Mouse (Mus musculus) midbrain, embryonic 15.5 days (tissue): Measurements from ENCODE around the gene Cchcr1. TPM values are rescaled to one million over a fixed set of nuclear protein-coding genes. Genes with fewer than 3 reads are reported as not detected.
"Not testable (repeated sequence)": the region's sequence is repeated elsewhere in the genome, so short reads cannot be mapped to it uniquely, and the experiment has no call there.

Source experiments
- ATAC-seq: fragments of 200-750 bp; cut with Nextera tagmentation; replicated peaks from 2 replicates; pipeline ENCODE4 v1.8.0; 2017; ENCODE audit warnings: moderate TSS enrichment
- H3K27ac ChIP-seq: fragments of 300-500 bp; sonication (generic); 2 replicates; pipeline ENCODE4 v1.5.1; 2015; ENCODE audit warnings: mild to moderate bottlenecking, inconsistent platforms
- H3K27me3 ChIP-seq: fragments of 300-500 bp; sonication (generic); replicated peaks from 2 replicates; pipeline ENCODE4 v1.6.1; 2015; ENCODE audit warnings: inconsistent platforms
- H3K36me3 ChIP-seq: fragments of 300-500 bp; sonication (generic); replicated peaks from 2 replicates; pipeline ENCODE4 v1.6.1; 2015; ENCODE audit warnings: inconsistent platforms
- H3K4me1 ChIP-seq: fragments of 300-500 bp; sonication (generic); 2 replicates; pipeline ENCODE4 v1.6.1; 2015; ENCODE audit warnings: inconsistent platforms
- H3K4me2 ChIP-seq: fragments of 300-500 bp; sonication (generic); 2 replicates; pipeline ENCODE4 v1.6.1; 2015; ENCODE audit warnings: inconsistent platforms, mild to moderate bottlenecking, moderate library complexity
- H3K4me3 ChIP-seq: fragments of 300-500 bp; sonication (generic); 2 replicates; pipeline ENCODE4 v1.5.1; 2015; ENCODE audit warnings: mild to moderate bottlenecking, inconsistent platforms
- H3K9ac ChIP-seq: fragments of 300-500 bp; sonication (generic); 2 replicates; pipeline ENCODE4 v1.6.1; 2015; ENCODE audit warnings: mild to moderate bottlenecking, inconsistent platforms
- H3K9me3 ChIP-seq: fragments of 300-500 bp; sonication (generic); 2 replicates; pipeline ENCODE4 v1.6.1; 2016; ENCODE audit warnings: inconsistent platforms
- WGBS: fragments of 180-500 bp; shearing (Covaris S2); methylation state at CpG from one replicate; pipeline ENCODE4 v1.1.7; 2015; ENCODE audit warnings: mixed read lengths; 5-methylcytosine and 5-hydroxymethylcytosine counted together
- polyA plus RNA-seq: library from polyadenylated mRNA; unstranded; fragments of >200 nt; fragmentation: Nextera tagmentation; extraction: Ambion mirVana; gene quantifications from 2 replicates; pipeline ENCODE4 v1.2.1, GENCODE M21; 2015

Gene Cchcr1
- polyA plus RNA-seq: 3.5 and 3.7 TPM in 2 replicates

GRCm38 (mm10) chr17:35516652-35517500, at the start of gene Cchcr1, which contains the start of gene Tcf19:
Cchcr1 (plus strand) TSS chr17:35517100.
Tcf19 (minus strand) TSS chr17:35516824.
- ATAC-seq: peak; percentile 95
- H3K4me1 ChIP-seq: peaks cover 16% of the 10 kb centered on the region
- no peak within 1 kb of the TSS for H3K27ac ChIP-seq
- H3K4me2 ChIP-seq: peak within 1 kb of the TSS; percentile 89
- under 1% methylated on average over 67 of the region's 67 CpGs for WGBS
- H3K9me3 ChIP-seq: no peaks in the 10 kb centered on the region
- 0 out of 2 replicates have a peak, but pooled peaks cover 2% of the 10 kb centered on the region for H3K27me3 ChIP-seq
- H3K4me3 ChIP-seq: peak within 1 kb of the TSS; percentile 62
- peak within 1 kb of the TSS; percentile 27; the same call in 1 of the 2 replicates for H3K9ac ChIP-seq
- H3K36me3 ChIP-seq: no peaks in the 10 kb centered on the region

DNA sequence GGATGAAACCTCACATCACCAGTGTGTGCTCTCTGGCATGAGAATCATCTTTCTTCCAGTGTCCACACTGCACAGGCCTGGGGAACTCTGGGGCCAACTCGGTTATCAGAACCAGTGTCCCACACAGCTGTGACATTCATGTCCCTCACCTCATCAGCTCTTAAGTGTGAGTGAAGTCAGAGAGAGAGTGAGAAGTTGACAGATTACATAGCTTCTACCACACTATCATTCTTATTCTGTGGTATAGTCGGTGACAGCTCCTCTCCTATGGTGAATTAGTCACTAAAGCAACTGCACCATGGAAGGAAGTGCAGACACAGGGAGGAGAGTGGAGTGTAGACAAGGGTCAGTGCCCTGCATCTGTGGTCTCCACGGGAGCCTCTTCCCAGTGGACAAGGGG, 48.0 kb upstream of the Cchcr1 start:
- H3K9ac ChIP-seq, H3K4me3 ChIP-seq, H3K9me3 ChIP-seq, H3K36me3 ChIP-seq, ATAC-seq, H3K27ac ChIP-seq, H3K4me2 ChIP-seq: not testable (repeated sequence)
- Histone ChIP-seq H3K4me1 (peaks cover 11% of the 10 kb centered on the region), H3K27me3 (peaks cover 26% of the 10 kb centered on the region)
- 78% methylated on average over 3 of the region's 3 CpGs for WGBS

DNA sequence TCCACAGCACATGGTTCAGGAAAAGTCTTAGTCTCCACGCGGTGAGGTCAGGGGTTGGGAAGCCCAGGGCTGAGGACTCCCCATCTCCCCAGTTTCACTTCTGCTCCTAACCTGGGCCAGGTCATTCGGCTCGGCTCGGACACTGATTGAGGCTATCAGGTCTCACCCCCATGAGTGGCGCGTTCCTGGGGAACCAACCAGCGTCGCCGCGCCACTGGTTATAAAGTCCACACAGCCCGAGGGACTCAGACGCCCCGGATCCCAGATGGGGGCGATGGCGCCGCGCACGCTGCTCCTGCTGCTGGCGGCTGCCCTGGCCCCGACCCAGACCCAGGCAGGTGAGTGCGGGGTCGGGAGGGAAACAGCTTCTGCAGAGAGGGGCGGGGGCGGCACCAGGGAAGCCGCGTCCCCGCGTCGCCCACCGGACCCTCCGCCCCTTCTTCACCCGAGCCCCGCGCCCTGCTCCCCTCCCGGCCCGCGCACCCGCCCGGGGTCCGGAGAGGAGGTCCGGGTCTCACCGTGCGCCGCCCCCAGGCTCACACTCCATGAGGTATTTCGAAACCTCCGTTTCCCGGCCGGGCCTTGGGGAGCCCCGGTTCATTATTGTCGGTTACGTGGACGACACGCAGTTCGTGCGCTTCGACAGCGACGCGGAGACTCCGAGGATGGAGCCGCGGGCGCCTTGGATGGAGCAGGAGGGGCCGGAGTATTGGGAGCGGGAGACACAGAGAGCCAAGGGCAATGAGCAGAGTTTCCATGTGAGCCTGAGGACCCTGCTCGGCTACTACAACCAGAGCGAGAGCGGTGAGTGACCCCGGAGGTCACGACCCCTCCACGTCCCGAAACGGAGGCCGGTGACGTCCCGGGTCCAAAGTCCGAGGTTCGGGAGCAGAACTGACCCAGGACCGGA, 46.8 kb upstream of the Cchcr1 start, which contains the start of gene H2-Q10:
H2-Q10 (plus strand) TSS at position 248 of the 910 bp plus-strand sequence.
- peaks cover 26% of the 10 kb centered on the region for H3K27me3 ChIP-seq
- peak within 1 kb of the TSS; percentile 16 for H3K9ac ChIP-seq
- H3K4me2 ChIP-seq: peak within 1 kb of the TSS; percentile 74
- H3K27ac ChIP-seq: no peak within 1 kb of the TSS
- H3K36me3 ChIP-seq: no peaks in the 10 kb centered on the region
- 0 out of 2 replicates have a peak, but pooled peaks have one; percentile 48 for ATAC-seq
- H3K4me3 ChIP-seq: peak within 1 kb of the TSS; percentile 39
- 1% methylated on average over 74 of the region's 80 CpGs for WGBS
- H3K4me1 ChIP-seq: peaks cover 11% of the 10 kb centered on the region
- no peaks in the 10 kb centered on the region for H3K9me3 ChIP-seq

DNA sequence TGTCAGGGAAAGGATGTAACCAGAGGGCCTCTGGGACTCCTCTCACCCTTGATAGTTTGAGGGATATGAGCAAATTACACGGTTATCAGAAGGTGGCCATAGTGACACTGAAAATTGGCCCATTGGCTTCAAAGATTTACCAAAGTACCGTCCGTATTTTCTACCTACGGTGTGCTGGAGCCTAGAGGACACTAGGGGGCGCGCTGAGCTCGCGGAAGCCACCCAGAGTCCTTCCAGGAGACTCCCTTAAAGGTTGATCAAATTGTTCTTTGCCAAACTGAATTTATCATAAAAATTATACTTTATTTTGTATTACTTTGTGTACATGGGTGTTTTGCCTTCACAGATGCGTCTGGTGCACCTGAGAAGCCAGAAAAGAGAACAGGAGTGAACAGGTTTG, 32.8 kb upstream of the Cchcr1 start:
- Histone ChIP-seq H3K27me3 (no peaks in the 10 kb centered on the region), H3K4me3 (no peak overlapping the region), H3K4me1 (no peaks in the 10 kb centered on the region), H3K27ac (no peak overlapping the region), H3K9ac (no peak overlapping the region), H3K36me3 (no peaks in the 10 kb centered on the region), H3K4me2 (no peak overlapping the region), H3K9me3 (no peaks in the 10 kb centered on the region)
- ATAC-seq: no peak
- WGBS: 2% methylated on average over 9 of the region's 9 CpGs

- WGBS: 43% methylated on average over 4 of the region's 4 CpGs
- Histone ChIP-seq H3K9ac (no peak overlapping the region), H3K9me3 (no peaks in the 10 kb centered on the region), H3K4me1 (no peaks in the 10 kb centered on the region), H3K36me3 (no peaks in the 10 kb centered on the region), H3K27ac (no peak overlapping the region), H3K27me3 (no peaks in the 10 kb centered on the region), H3K4me2 (no peak overlapping the region), H3K4me3 (no peak overlapping the region)
- ATAC-seq: no peak
Measured at GRCm38 (mm10) chr17:35485702-35486101, 31.2 kb upstream of the Cchcr1 start.

GRCm38 (mm10) chr17:35486726-35487125, 30.2 kb upstream of the Cchcr1 start:
- H3K9me3 ChIP-seq: no peaks in the 10 kb centered on the region
- no peaks in the 10 kb centered on the region for H3K36me3 ChIP-seq
- no peak overlapping the region for H3K4me2 ChIP-seq
- WGBS: 61% methylated on average over 10 of the region's 10 CpGs
- H3K9ac ChIP-seq: no peak overlapping the region
- H3K27ac ChIP-seq: no peak overlapping the region
- no peak overlapping the region for H3K4me3 ChIP-seq
- H3K27me3 ChIP-seq: no peaks in the 10 kb centered on the region
- no peaks in the 10 kb centered on the region for H3K4me1 ChIP-seq
- ATAC-seq: no peak

- Histone ChIP-seq H3K4me1 (no peaks in the 10 kb centered on the region), H3K9ac (no peak overlapping the region), H3K4me3 (no peak overlapping the region), H3K27ac (no peak overlapping the region), H3K9me3 (no peaks in the 10 kb centered on the region), H3K36me3 (no peaks in the 10 kb centered on the region), H3K4me2 (no peak overlapping the region), H3K27me3 (no peaks in the 10 kb centered on the region)
- ATAC-seq: no peak
- 92% methylated on average over 2 of the region's 2 CpGs for WGBS
Measured at GRCm38 (mm10) chr17:35488041-35488440, 28.9 kb upstream of the Cchcr1 start.

DNA sequence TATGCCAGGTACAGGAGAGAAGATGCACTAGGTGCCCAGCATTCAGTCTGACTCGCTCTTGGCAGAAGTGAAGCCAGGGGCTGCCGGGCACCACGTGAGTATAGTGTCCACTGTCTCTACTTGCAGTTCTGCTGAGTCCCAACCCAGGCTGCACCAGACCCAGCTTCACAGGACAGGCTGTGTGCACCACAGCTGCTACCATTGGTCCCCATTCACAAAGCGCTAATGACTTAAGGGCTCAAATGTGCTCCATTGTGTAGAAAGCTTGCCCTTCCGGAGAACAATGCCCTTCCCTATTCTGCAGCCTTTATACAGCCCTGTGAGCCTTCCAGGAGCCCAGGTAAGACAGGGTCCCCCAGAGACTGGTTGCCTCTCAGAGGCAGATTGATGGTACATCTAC, 26.6 kb upstream of the Cchcr1 start:
- H3K27me3 ChIP-seq: no peaks in the 10 kb centered on the region
- H3K9ac ChIP-seq: no peak overlapping the region
- no peak overlapping the region for H3K27ac ChIP-seq
- no peak overlapping the region for H3K4me3 ChIP-seq
- WGBS: 47% methylated on average over 5 of the region's 5 CpGs
- H3K4me1 ChIP-seq: no peaks in the 10 kb centered on the region
- H3K9me3 ChIP-seq: no peaks in the 10 kb centered on the region
- no peak overlapping the region for H3K4me2 ChIP-seq
- ATAC-seq: no peak
- H3K36me3 ChIP-seq: no peaks in the 10 kb centered on the region

DNA sequence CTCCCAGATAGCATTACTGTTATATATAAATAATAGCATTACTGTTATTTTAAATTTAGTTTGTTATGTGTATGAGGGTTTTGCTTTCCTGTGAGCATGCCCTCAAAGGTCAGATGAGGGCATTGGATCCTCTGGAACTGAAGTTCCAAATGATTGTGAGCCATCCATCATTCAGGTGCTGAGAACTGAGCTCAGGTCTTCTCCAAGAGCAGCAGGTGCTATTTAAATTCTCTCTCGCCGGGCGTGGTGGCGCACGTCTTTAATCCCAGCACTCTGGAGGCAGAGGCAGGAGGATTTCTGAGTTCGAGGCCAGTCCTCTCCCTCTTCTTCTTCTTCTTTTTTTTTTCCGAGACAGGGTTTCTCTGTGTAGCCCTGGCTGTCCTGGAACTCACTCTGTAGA, 19.8 kb upstream of the Cchcr1 start:
- no peak overlapping the region for H3K4me3 ChIP-seq
- no peaks in the 10 kb centered on the region for H3K36me3 ChIP-seq
- no peak overlapping the region for H3K4me2 ChIP-seq
- no peak overlapping the region for H3K9ac ChIP-seq
- no peak overlapping the region for H3K27ac ChIP-seq
- H3K4me1 ChIP-seq: no peaks in the 10 kb centered on the region
- WGBS: 95% methylated on average over 7 of the region's 7 CpGs
- no peaks in the 10 kb centered on the region for H3K27me3 ChIP-seq
- ATAC-seq: no peak
- no peaks in the 10 kb centered on the region for H3K9me3 ChIP-seq

DNA sequence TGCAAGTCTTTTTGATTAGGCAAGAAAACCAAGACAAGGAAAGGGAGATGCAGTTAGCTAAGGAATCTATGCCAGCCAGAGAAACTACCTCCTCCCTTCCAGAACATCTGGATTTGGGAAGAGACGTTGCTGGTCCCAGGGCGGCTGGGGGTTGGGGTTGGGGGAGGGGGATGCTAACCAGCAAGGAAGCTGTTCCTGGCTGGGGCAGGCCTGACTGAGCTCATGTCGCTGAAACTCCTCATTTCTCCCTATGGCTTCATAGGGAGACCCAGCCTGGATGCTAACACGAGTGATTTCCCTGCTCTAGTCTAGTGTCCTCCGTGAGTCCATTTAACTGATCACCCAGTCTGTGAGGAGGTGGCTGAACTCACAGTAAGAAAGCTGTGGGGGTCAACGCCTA, 14.7 kb upstream of the Cchcr1 start:
- no peak overlapping the region for H3K27ac ChIP-seq
- no peak for ATAC-seq
- H3K4me2 ChIP-seq: no peak overlapping the region
- no peak overlapping the region for H3K9ac ChIP-seq
- no peaks in the 10 kb centered on the region for H3K9me3 ChIP-seq
- H3K4me1 ChIP-seq: no peaks in the 10 kb centered on the region
- H3K4me3 ChIP-seq: no peak overlapping the region
- no peaks in the 10 kb centered on the region for H3K36me3 ChIP-seq
- 3% methylated on average over 6 of the region's 6 CpGs for WGBS
- peaks cover 13% of the 10 kb centered on the region for H3K27me3 ChIP-seq

DNA sequence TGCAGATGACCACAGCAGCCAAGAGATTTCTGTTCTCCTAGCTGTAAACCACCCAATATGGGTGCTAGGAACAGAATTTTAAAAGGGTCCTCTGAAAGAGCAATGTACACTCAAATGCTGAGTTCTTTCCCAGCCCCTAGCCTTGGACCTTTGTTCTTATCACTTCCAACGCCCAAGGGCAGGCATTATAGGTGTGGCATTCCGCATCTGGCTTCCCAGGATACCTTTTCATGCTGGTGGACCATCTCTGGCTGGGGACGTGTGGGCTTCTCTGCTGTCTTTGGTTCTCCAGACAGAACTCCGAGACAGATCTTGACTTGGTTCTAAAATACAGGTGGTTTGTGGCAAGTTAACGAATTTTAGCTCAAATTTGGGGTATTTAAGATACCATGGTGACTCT, 14.1 kb upstream of the Cchcr1 start:
- no peaks in the 10 kb centered on the region for H3K4me1 ChIP-seq
- H3K4me2 ChIP-seq: no peak overlapping the region
- no peak overlapping the region for H3K27ac ChIP-seq
- WGBS: 42% methylated on average over 5 of the region's 5 CpGs
- no peak for ATAC-seq
- no peak overlapping the region for H3K4me3 ChIP-seq
- H3K36me3 ChIP-seq: no peaks in the 10 kb centered on the region
- H3K9ac ChIP-seq: no peak overlapping the region
- no peaks in the 10 kb centered on the region for H3K9me3 ChIP-seq
- peaks cover 17% of the 10 kb centered on the region for H3K27me3 ChIP-seq

DNA sequence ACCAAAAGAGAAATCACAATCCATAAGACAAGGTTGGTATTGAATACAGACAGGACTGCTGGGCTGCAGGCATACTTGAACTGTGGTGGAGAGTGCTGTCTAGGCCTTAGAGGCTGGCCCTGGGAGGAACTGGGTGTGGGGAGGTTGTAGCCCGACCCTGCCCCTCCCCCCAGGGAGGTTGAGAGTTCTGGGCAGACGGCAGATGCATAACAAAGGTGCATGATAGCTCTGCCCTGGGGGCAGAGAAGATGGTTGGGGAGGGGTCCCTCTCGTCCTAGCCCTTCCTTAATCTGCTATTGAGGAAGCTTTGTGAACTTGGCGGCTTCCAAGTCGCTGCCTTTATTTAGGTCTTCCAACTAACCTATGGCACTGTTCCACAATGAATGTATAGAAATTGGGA, 13.1 kb upstream of the Cchcr1 start:
- Histone ChIP-seq H3K4me1 (no peaks in the 10 kb centered on the region), H3K9me3 (no peaks in the 10 kb centered on the region), H3K36me3 (no peaks in the 10 kb centered on the region), H3K4me2 (no peak overlapping the region), H3K9ac (no peak overlapping the region), H3K27ac (no peak overlapping the region), H3K27me3 (peaks cover 20% of the 10 kb centered on the region), H3K4me3 (no peak overlapping the region)
- no peak for ATAC-seq
- WGBS: 16% methylated on average over 5 of the region's 5 CpGs
